Mouse (Mus musculus) myocyte (in vitro differentiated cells): ENCODE data around the gene Pah.

Experiments
- CEBPB ChIP-seq: IDR thresholded peaks from 2 replicates; pipeline ENCODE4 v1.6.1; 2011; ENCODE audit warnings: mild to moderate bottlenecking, moderate library complexity; ENCODE audit not compliant: poor library complexity, insufficient read depth, severe bottlenecking
- E2F4 ChIP-seq: IDR thresholded peaks from one replicate; pipeline ENCODE4 v1.6.1; 2011; ENCODE audit warnings: mild to moderate bottlenecking, control low read depth, moderate library complexity; ENCODE audit not compliant: insufficient read depth
- MAX ChIP-seq: IDR thresholded peaks from one replicate; pipeline ENCODE4 v1.6.1; 2011; ENCODE audit warnings: low read depth, mild to moderate bottlenecking, control low read depth
- MYOD1 ChIP-seq, 3 experiments: IDR thresholded peaks; one replicate each; pipeline ENCODE4 v1.6.1; 2011; ENCODE audit warnings: control low read depth in 2 of 3, low read depth in 2 of 3, mild to moderate bottlenecking in 2 of 3, moderate library complexity in 1 of 3; ENCODE audit not compliant: insufficient read length in 2 of 3, control insufficient read depth in 1 of 3
- MYOG ChIP-seq, 3 experiments: IDR thresholded peaks; one replicate each; pipeline ENCODE4 v1.6.1; 2011; ENCODE audit warnings: control low read depth in 2 of 3, low read depth in 2 of 3, mild to moderate bottlenecking in 2 of 3; ENCODE audit not compliant: insufficient read length in 2 of 3, control insufficient read depth in 1 of 3, insufficient read depth in 1 of 3
- POLR2A ChIP-seq: IDR thresholded peaks from one replicate; pipeline ENCODE4 v1.6.1; 2011; ENCODE audit warnings: low read depth, mild to moderate bottlenecking, control low read depth, moderate library complexity; ENCODE audit not compliant: insufficient read length
- POLR2AphosphoS2 ChIP-seq: IDR thresholded peaks from one replicate; pipeline ENCODE4 v1.6.1; 2011; ENCODE audit warnings: low read depth, control low read depth; ENCODE audit not compliant: insufficient read length
- REST ChIP-seq: IDR thresholded peaks from one replicate; pipeline ENCODE4 v1.6.1; 2011; ENCODE audit warnings: mild to moderate bottlenecking, control low read depth, moderate library complexity; ENCODE audit not compliant: insufficient read depth, insufficient read length
- SRF ChIP-seq: IDR thresholded peaks from one replicate; pipeline ENCODE4 v1.6.1; 2011; ENCODE audit warnings: low read depth; ENCODE audit not compliant: control insufficient read depth, insufficient read length
- TCF12 ChIP-seq: IDR thresholded peaks from one replicate; pipeline ENCODE4 v1.6.1; 2011; ENCODE audit warnings: mild to moderate bottlenecking, control low read depth; ENCODE audit not compliant: poor library complexity, insufficient read depth, severe bottlenecking
- USF1 ChIP-seq: IDR thresholded peaks from one replicate; pipeline ENCODE4 v1.6.1; 2011; ENCODE audit warnings: low read depth, mild to moderate bottlenecking, control low read depth, moderate library complexity

GRCm38 (mm10) chr10:87477895-87478294, 43.7 kb upstream of the Pah start:
- TF ChIP-seq CEBPB (no peak), POLR2A (no peak), E2F4 (no peak), MYOG (IDR thresholded peaks at IDR 0.05; ENCODE audit: control insufficient read depth in 1 of 3, insufficient read depth in 1 of 3, insufficient read length in 2 of 3, low read depth in 2 of 3) (no peak), MYOD1 (IDR thresholded peaks at IDR 0.05; ENCODE audit: control insufficient read depth in 1 of 3, insufficient read length in 2 of 3, low read depth in 2 of 3) (no peak), MAX (no peak), REST (no peak), POLR2AphosphoS2 (no peak), USF1 (no peak), TCF12 (no peak), SRF (no peak)
